Mouse (Mus musculus): ENCODE measurements around the gene Bcas3. TPM values are rescaled to one million over a fixed set of nuclear protein-coding genes. Genes with fewer than 3 reads are reported as not detected.

Gene Bcas3
- 27.7 TPM for polyA plus RNA-seq (2014; fragmentation: Illumina TruSeq; extraction: RNeasy Lipid Tissue Mini Kit (QIAGEN cat#74804); ENCODE audit: low read depth, low replicate concordance)

DNA sequence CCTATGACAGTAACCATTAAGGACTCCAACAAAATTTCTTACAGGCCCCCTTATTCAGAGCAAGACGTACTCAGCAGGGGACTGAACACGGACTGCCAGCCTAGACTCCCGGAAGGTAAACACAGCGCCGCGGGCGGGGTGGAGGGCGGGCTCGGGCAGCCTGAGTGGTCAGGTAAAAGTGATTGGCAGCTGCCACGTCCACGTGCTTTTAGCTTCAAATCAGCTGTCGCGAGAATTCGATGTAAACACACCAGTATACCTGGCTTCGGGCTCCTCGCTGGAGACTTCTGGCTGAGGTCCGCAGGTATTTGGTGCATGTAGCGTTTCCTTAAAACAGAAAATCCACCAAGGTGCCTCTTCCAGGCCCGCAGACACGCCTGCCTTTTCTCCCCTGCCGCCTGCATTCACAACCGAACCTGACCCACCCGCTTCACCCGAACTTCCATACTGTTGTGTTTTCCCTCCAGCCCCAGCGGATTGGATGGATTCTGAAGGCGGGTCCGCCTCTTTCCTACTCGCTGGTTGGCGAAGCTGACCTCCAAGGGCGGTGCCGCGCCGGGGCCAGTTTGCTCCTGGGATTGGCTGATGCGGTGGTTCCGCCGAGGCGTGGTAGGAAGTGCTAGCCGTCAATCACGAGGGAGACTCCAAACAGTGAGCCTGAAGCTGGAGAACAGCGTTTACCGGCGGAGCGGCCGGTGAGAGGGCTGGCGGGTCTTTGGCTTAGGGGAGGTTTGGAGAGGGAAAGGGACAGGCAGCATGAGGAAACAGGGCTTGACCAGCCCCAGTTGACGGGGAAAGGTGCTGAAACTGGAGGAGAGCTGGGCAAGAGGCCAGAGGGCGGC, at the start of gene Bcas3:
Gene Bcas3 (plus strand): TSS at position 629 of the 842 bp plus-strand sequence.

DNA sequence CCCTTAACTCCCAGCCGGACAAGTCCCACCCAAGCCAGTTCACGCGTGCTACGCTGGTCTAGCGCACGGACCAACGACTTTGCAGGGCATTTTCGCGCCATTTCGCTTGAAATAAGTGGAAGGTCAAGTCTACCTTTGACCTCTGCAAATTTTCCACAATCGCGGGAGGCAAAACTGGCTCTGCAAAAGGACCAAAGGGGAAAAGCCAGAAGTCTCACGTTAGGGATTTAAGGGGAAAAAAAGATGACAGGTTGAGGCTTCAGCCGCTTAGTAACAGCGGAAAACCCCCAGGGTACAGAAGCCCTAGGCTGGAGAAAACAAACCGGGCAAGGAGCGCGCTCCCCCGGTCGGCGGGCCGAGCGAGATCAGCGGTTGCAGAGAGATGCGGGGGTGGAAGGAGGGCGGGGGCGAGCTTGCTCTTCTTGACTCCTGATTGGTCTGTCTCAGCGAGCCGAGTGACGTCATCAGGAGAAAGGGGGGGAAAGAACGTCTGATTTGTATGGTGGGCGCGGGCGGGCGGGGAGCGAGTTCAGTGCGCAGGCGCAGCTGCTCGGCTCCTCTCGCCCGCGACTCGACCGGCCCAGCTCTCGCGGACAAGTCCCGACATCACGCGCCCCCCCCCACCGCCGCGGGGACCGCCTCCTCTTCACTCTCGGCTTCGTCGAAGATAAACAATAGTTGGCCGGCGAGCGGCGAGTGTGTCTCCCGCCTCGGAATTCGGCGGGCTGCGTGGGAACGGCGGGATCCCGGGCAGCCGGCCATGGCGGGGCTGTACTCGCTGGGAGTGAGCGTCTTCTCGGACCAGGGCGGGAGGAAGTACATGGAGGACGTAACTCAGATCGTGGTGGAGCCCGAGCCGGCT, 42.0 kb upstream of the Bcas3 start, which contains the start of gene Ppm1d:
Gene Ppm1d (plus strand): TSS at position 532 of the 862 bp plus-strand sequence.

DNA sequence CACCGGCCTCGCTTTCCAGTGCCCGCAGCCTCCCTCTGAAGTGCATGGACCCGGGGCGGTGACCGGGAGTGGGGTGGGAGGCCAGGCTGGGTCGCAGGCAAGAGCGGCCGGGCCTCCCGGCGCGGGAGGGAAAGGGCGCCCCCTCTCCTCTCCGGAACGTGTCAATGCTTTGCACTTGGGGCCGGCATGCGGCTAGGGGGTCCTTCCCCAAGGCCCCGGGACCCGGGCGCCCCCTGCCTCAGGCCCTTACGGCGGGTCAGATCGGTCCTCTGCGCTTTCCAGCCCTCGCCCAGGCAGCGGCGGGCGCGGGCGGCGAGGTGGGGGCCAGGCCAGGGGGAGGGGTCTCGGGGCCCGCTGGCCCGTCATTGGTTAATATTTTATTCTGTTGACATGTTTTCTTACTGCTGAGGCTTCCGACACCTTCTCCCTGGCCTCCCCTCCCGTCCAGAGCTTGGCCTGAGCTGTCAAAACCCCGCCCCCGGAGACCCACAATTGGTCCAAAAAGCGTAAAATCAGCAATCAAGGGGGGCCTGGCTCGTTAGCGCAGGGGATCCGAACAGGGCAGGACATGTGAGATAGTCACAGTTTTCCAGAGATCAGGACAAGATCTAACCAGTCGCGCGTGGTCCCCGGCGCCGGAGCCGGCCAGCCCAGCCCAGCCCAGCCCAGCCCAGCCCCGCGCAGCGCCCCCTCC, 479.4 kb downstream of the Bcas3 start, which contains the start of gene Tbx2:
Gene Tbx2 (plus strand): TSS at position 321 of the 694 bp plus-strand sequence.

DNA sequence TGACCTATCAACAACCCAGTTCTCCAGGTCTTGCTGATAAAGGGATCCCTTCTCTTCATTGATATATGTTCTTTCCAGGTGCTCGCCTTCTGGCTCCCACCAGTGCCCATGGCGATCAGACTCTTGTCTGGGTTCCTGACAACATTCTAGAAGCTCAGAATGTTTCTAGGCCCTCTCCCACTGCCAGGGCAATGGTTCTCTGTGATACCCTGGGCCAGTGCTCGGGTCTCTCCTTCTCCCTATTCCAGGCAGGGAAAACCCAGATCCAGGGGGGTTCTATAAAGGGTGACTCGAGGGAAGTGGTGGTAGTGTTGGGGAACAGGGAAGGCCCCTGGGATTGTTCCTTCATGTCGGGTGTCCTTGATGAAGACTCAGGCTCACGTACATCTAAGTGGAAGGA, 497.3 kb downstream of the Bcas3 start, which contains the start of gene Gm11444:
Gene Gm11444 (minus strand): TSS at position 101 of the 400 bp plus-strand sequence.

Other genes starting within 250 kb of the Bcas3 start
- gene Usp32, start 213.0 kb upstream of the Bcas3 start, polyA plus RNA-seq (2014; fragmentation: Illumina TruSeq; extraction: RNeasy Lipid Tissue Mini Kit (QIAGEN cat#74804); ENCODE audit: low read depth, low replicate concordance): 12.4 TPM
- gene 1700125H20Rik, start 182.8 kb upstream of the Bcas3 start, polyA plus RNA-seq (2014; fragmentation: Illumina TruSeq; extraction: RNeasy Lipid Tissue Mini Kit (QIAGEN cat#74804); ENCODE audit: low read depth, low replicate concordance): not detected
- 13.4 TPM for gene Appbp2, start 118.0 kb upstream of the Bcas3 start, polyA plus RNA-seq (2014; fragmentation: Illumina TruSeq; extraction: RNeasy Lipid Tissue Mini Kit (QIAGEN cat#74804); ENCODE audit: low read depth, low replicate concordance)
- gene Ppm1d, start 41.9 kb upstream of the Bcas3 start, polyA plus RNA-seq (2014; fragmentation: Illumina TruSeq; extraction: RNeasy Lipid Tissue Mini Kit (QIAGEN cat#74804); ENCODE audit: low read depth, low replicate concordance): 6.9 TPM

Measured in heart, adult 10 weeks (tissue).